Mouse (Mus musculus): ENCODE measurements around the gene Socs2. TPM values are rescaled to one million over a fixed set of nuclear protein-coding genes. Genes with fewer than 3 reads are reported as not detected.

Gene Socs2
- polyA plus RNA-seq, 1 experiment from 2014 or later, result 39.6 TPM

DNA sequence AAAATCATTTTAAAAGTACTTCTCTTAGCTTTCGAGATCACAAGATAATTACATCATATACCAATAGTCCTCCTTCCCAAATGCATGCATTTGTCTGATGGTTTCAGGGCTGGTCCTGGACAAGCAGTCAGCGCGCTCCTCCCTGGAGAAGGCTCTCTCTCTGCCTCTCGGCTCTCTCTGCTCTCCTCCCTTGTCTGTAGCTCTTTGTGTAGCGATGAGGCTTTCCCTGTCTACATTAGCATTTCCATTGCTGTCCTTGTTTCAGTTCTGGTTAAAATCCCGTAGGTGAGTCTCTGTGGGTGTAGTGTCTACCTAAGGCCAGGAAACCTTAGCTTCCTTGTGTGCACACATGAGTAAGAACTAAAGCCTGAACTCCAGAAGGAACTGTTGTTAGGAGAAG lies 62.9 kb downstream of the Socs2 start:
- 76% methylated on average over 6 of the region's 6 CpGs for WGBS
- no peak for DNase-seq (ENCODE audit: low spot score)
- Histone ChIP-seq H3K27ac (no peak overlapping the region), H3K4me3 (no peak overlapping the region), H3K27me3 (ENCODE audit: insufficient read depth, poor library complexity, severe bottlenecking) (no peaks in the 10 kb centered on the region; the same call in 1 of the 2 replicates), H3K9me3 (no peaks in the 10 kb centered on the region), H3K36me3 (no peaks in the 10 kb centered on the region), H3K4me1 (0 out of 2 replicates have a peak, but pooled peaks cover 3% of the 10 kb centered on the region)

DNA sequence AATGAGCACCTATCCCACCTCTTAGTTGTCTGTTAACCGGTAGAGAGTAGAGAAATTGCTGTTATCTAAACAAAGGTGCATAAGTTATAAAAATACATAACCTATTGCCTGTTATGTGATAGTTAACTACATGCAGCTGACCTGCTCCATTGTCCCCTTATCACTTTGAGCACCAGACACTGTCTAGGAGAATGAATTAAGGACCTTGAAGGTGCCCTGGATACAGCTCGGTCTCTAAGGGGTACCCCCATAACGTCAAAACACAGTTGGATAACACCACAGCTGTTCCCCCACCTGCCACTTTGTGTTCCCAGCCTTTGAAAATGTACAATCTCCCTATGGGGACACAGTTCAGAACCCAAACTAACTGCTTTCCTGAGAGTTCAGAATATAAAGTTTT lies 68.5 kb downstream of the Socs2 start:
- WGBS, result 65% methylated on average over 3 of the region's 3 CpGs
- H3K9me3 ChIP-seq, result no peaks in the 10 kb centered on the region
- DNase-seq (ENCODE audit: low spot score), result no peak
- H3K4me1 ChIP-seq, result 0 out of 2 replicates have a peak, but pooled peaks cover 6% of the 10 kb centered on the region
- no peaks in the 10 kb centered on the region for H3K36me3 ChIP-seq
- H3K27ac ChIP-seq, result no peak overlapping the region
- H3K4me3 ChIP-seq, result no peak overlapping the region
- H3K27me3 ChIP-seq (ENCODE audit: insufficient read depth, poor library complexity, severe bottlenecking), result no peaks in the 10 kb centered on the region; the same call in 1 of the 2 replicates

DNA sequence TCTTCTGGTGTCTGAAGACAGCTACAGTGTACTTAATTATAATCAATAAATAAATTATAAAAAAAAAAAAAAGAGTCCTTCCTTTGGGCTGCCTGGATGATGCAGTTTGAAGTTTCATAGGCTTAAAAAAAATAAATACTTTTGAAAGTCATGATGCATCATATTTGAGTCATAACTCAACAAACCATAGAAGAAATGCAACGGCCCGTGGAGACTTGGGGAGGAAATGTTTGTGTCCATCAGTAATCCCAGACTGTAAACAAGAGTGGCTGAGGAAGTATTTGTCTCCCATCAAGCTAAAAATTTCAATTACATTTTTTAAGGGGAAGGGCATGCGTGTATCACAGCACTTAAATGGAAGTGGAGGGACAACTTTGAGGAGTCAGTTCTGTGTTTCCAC lies 69.2 kb downstream of the Socs2 start:
- WGBS, result 88% methylated on average over 3 of the region's 3 CpGs
- Histone ChIP-seq H3K36me3 (no peaks in the 10 kb centered on the region), H3K9me3 (no peaks in the 10 kb centered on the region), H3K4me1 (0 out of 2 replicates have a peak, but pooled peaks cover 6% of the 10 kb centered on the region), H3K4me3 (no peak overlapping the region), H3K27ac (no peak overlapping the region), H3K27me3 (ENCODE audit: insufficient read depth, poor library complexity, severe bottlenecking) (no peaks in the 10 kb centered on the region; the same call in 1 of the 2 replicates)
- DNase-seq (ENCODE audit: low spot score), result no peak

DNA sequence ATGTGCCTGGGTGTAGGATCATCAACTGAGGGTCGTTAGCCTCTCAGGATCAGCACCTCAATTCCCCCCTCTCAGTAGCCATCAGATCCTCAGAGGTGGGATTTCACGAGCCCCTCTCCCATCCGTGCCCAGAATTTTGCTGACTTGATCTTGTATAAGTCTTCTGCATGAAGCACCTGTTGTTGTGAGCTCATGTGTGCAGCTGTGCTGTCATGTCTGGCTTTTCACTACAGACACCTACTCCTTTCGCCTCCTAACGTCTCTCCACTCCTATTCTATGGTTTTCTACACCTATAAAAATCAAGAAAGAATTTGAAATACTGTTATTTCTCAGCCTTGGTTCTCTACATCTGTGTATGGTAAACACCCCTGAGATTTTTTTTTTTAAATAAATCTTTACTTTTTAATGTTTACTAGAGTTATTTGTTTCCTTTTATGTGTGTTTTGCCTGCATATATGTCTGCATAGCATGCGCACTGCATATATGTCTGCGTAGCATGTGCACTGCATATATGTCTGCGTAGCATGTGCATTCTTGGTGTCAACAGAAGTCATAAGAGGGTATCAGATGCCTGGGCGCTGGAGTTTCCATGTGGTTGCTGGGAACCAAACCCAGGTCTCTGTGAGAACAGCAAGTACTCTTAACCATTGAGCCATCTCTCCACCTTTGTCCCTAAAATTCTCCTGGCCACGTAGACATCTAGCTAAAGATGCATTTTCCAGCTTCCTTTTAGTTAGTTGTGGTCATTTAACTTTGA lies 74.0 kb downstream of the Socs2 start:
- WGBS, result 77% methylated on average over 10 of the region's 10 CpGs
- no peaks in the 10 kb centered on the region for H3K9me3 ChIP-seq
- no peaks in the 10 kb centered on the region for H3K36me3 ChIP-seq
- no peak overlapping the region for H3K4me3 ChIP-seq
- DNase-seq (ENCODE audit: low spot score), result no peak
- H3K4me1 ChIP-seq, result 0 out of 2 replicates have a peak, but pooled peaks cover under 1% of the 10 kb centered on the region
- H3K27me3 ChIP-seq (ENCODE audit: insufficient read depth, poor library complexity, severe bottlenecking), result no peaks in the 10 kb centered on the region
- no peak overlapping the region for H3K27ac ChIP-seq

DNA sequence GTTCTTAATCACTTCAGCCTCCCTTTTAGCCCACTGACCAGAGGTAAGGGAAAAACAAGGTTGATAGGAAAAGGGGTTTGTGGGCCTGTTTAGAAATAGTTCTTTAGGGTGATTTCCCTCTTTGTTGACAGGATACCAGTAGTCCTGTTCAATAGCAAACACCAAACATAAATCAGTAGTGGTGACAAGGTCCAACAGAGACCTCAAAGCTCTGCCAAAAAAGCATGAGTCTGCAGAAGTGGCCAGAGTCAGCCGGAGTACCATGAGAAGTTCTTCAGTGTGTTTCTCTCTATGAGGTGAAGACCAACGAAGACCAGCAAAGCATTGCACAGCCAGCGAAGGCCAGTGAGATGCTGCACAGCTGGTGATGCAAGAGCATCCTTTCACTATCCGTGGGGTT lies 76.3 kb downstream of the Socs2 start:
- H3K36me3 ChIP-seq, result no peaks in the 10 kb centered on the region
- H3K4me1 ChIP-seq, result peaks cover 9% of the 10 kb centered on the region; the same call in 1 of the 2 replicates
- no peak overlapping the region for H3K4me3 ChIP-seq
- no peak for DNase-seq (ENCODE audit: low spot score)
- H3K9me3 ChIP-seq, result no peaks in the 10 kb centered on the region
- 83% methylated on average over 4 of the region's 4 CpGs for WGBS
- H3K27ac ChIP-seq, result no peak overlapping the region
- H3K27me3 ChIP-seq (ENCODE audit: insufficient read depth, poor library complexity, severe bottlenecking), result no peaks in the 10 kb centered on the region

DNA sequence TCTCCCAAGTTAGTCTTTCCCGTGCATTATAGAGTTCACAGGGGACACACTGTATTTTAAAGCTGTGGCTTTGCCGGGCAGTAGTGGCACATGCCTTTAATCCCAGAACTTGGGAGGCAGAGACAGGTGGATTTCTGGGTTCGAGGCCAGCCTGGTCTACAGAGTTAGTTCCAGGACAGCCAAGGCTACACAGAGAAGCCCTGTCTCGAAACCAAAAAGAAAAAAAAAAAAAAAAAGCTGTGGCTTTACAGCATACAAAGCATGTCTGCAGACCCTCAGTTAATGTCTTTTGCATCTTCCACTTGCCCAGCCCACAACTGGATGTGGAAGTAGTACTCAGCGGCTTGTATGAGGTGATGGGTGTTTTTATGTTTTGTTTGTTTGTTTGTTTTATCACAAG lies 79.4 kb downstream of the Socs2 start:
- no peak for DNase-seq (ENCODE audit: low spot score)
- WGBS, result 74% methylated on average over 5 of the region's 5 CpGs

DNA sequence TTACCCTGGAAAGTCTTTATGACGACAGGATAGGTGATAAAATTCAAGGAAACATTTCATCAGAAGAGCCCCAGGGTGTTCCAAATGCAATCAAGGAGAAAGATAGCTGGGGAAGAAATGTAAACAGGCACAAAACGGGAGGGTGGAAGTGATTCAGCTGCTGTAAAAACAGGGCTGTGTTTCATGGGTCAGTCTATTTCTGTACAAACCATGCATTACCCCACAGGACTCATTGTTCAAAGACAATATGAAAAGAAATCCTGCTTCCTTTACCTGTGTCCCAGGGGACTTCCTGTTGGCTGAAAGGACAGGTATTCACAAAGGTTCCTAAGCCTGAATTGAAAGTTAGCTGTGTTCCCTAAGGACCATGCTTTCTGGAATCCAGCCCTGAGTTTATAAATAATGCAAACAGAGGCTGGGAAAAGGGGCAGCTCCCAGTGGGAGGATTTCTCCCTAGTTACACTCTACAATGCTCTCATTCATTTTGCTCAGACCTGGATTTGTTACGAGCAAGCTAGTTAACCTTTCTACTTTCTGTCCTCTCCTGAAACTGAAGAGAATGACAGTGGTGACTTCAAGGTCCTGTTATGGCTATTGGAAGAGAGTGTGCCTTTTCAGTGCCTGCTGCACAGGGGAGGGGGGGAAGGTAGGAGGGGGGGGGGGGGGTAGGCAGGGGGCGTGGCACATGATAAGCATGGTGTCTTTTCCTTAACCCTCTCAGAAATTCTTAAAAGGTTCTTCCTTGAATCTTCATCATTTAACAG lies 80.0 kb downstream of the Socs2 start:
- Histone ChIP-seq H3K9me3 (no peaks in the 10 kb centered on the region), H3K27ac (peak overlapping the region; percentile 42; the same call in 1 of the 2 replicates), H3K4me3 (peak overlapping the region; percentile 18; the same call in 1 of the 2 replicates), H3K36me3 (no peaks in the 10 kb centered on the region), H3K27me3 (ENCODE audit: insufficient read depth, poor library complexity, severe bottlenecking) (no peaks in the 10 kb centered on the region), H3K4me1 (peaks cover 9% of the 10 kb centered on the region; the same call in 1 of the 2 replicates)
- WGBS, result 15% methylated on average over 4 of the region's 4 CpGs
- DNase-seq (ENCODE audit: low spot score), result peak; percentile 55

More for the DNA sequence above, 79.4 kb downstream of the Socs2 start:
- H3K27ac ChIP-seq, result no peak overlapping the region
- no peaks in the 10 kb centered on the region for H3K27me3 ChIP-seq (ENCODE audit: insufficient read depth, poor library complexity, severe bottlenecking)
- H3K9me3 ChIP-seq, result no peaks in the 10 kb centered on the region
- no peak overlapping the region for H3K4me3 ChIP-seq
- no peaks in the 10 kb centered on the region for H3K36me3 ChIP-seq
- H3K4me1 ChIP-seq, result peaks cover 9% of the 10 kb centered on the region; the same call in 1 of the 2 replicates

Other genes starting within 250 kb of the Socs2 start
- gene Cradd, start 93.0 kb downstream of the Socs2 start, polyA plus RNA-seq (2016; fragmentation: Nextera tagmentation; extraction: Ambion mirVana), result 9.6 and 10.7 TPM in 2 replicates
- 445 and 534 TPM in 2 replicates for gene Mrpl42, start 84.8 kb upstream of the Socs2 start, polyA plus RNA-seq (2016; fragmentation: Nextera tagmentation; extraction: Ambion mirVana)
- 328 and 389 TPM in 2 replicates for gene Ube2n, start 98.0 kb upstream of the Socs2 start, polyA plus RNA-seq (2016; fragmentation: Nextera tagmentation; extraction: Ambion mirVana)
- 92.7 and 104 TPM in 2 replicates for gene Nudt4, start 147.0 kb upstream of the Socs2 start, polyA plus RNA-seq (2016; fragmentation: Nextera tagmentation; extraction: Ambion mirVana)

All from heart, embryonic 10.5 days (tissue).